Mouse (Mus musculus): ENCODE measurements around the gene Olfr822. TPM values are rescaled to one million over a fixed set of nuclear protein-coding genes. Genes with fewer than 3 reads are reported as not detected.
"Not testable (repeated sequence)": the region's sequence is repeated elsewhere in the genome, so short reads cannot be mapped to it uniquely, and the experiment has no call there.

Gene Olfr822
- not detected in 2 replicates for polyA plus RNA-seq (2014; fragmentation: Nextera tagmentation; extraction: Ambion mirVana)

GRCm38 (mm10) chr10:130070910-130071309 lies at the start of gene Olfr822:
Gene Olfr822, plus strand, starts transcription at chr10:130071210.
- ATAC-seq (replicated peaks; ENCODE audit: insufficient number of reproducible peaks, low FRiP score, low TSS enrichment), result no peak
- Histone ChIP-seq H3K27ac (ENCODE audit: low read depth, low read length) (no peak within 1 kb of the TSS), H3K27me3 (ENCODE audit: control insufficient read depth, insufficient read depth, low read length) (no peaks in the 10 kb centered on the region), H3K36me3 (ENCODE audit: control insufficient read depth, insufficient read depth, low read length) (no peaks in the 10 kb centered on the region), H3K9me3 (replicated peaks; ENCODE audit: control insufficient read depth, low read length) (no peaks in the 10 kb centered on the region), H3K4me2 (no peak within 1 kb of the TSS), H3K4me3 (ENCODE audit: low read depth, low read length) (no peak within 1 kb of the TSS), H3K4me1 (ENCODE audit: control insufficient read depth, insufficient read depth, low read length) (no peaks in the 10 kb centered on the region), H3K9ac (ENCODE audit: low read depth, low read length) (no peak within 1 kb of the TSS)

DNA sequence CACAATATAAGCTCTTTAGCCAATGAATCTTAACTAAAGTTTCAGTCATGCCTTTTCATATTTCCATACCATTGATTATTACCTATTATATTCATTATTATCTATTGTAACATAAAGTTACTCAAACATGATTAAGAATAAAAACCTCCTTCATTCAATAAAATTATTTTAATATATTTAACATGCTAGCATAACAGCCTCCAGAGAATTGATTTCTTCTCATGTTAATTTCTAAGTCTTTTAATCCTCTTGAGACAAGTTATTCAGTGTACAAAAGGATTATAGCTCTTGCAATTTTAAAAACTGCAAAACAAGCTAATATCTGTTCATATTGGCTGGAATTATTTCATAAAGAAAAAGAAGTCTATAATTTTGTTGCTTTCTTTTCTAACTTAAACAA lies 41.0 kb upstream of the Olfr822 start, which contains the start of gene Olfr821:
TSS of gene Olfr821 (plus strand) at position 301 of the 400 bp plus-strand sequence.
- no peak within 1 kb of the TSS for H3K9ac ChIP-seq (ENCODE audit: low read depth, low read length)
- no peaks in the 10 kb centered on the region for H3K4me1 ChIP-seq (ENCODE audit: control insufficient read depth, insufficient read depth, low read length)
- no peaks in the 10 kb centered on the region for H3K36me3 ChIP-seq (ENCODE audit: control insufficient read depth, insufficient read depth, low read length)
- H3K27ac ChIP-seq (ENCODE audit: low read depth, low read length), result no peak within 1 kb of the TSS
- H3K4me2 ChIP-seq, result no peak within 1 kb of the TSS
- no peaks in the 10 kb centered on the region for H3K9me3 ChIP-seq (replicated peaks; ENCODE audit: control insufficient read depth, low read length)
- no peaks in the 10 kb centered on the region for H3K27me3 ChIP-seq (ENCODE audit: control insufficient read depth, insufficient read depth, low read length)
- ATAC-seq (replicated peaks; ENCODE audit: insufficient number of reproducible peaks, low FRiP score, low TSS enrichment), result no peak
- H3K4me3 ChIP-seq (ENCODE audit: low read depth, low read length), result no peak within 1 kb of the TSS

GRCm38 (mm10) chr10:130037096-130037495 lies 33.9 kb upstream of the Olfr822 start:
- ATAC-seq (replicated peaks; ENCODE audit: insufficient number of reproducible peaks, low FRiP score, low TSS enrichment), result no peak
- WGBS (ENCODE audit: insufficient replicate concordance), result 70% methylated on average over 6 of the region's 6 CpGs
- H3K4me1 ChIP-seq (ENCODE audit: control insufficient read depth, insufficient read depth, low read length), result no peaks in the 10 kb centered on the region
- H3K27me3 ChIP-seq (ENCODE audit: control insufficient read depth, insufficient read depth, low read length), result no peaks in the 10 kb centered on the region
- H3K27ac ChIP-seq (ENCODE audit: low read depth, low read length), result no peak overlapping the region
- no peak overlapping the region for H3K9ac ChIP-seq (ENCODE audit: low read depth, low read length)
- no peak overlapping the region for H3K4me3 ChIP-seq (ENCODE audit: low read depth, low read length)
- no peaks in the 10 kb centered on the region for H3K36me3 ChIP-seq (ENCODE audit: control insufficient read depth, insufficient read depth, low read length)
- H3K4me2 ChIP-seq, result no peak overlapping the region
- no peaks in the 10 kb centered on the region for H3K9me3 ChIP-seq (replicated peaks; ENCODE audit: control insufficient read depth, low read length)

DNA sequence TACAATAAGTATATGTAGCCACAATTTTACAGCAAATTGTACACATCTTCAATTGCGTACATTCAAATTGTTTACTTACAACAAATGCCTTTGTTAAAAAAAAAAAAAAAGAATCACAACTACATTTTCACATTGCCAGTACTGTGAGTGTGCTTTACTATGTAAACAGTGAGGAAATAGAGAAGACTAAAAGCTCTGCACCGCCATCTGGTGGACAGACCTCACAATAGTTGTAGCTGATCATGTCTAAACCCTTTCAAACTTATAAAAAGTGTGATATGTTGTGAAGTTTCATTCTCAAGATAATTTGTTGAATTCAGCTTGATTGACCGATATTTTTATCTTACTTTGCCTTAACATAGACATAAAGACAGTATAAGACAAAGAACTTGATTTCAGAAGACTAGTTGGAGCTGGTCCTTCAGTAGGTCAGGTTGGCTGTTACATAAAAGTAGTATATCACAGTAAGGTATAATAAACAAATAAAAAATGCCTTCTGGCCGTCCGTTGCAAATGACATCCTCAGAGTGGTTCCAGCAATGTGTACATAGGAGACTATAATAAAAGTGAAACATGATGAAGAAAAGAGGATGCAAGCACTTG lies 21.9 kb downstream of the Olfr822 start:
- no peak for ATAC-seq (replicated peaks; ENCODE audit: insufficient number of reproducible peaks, low FRiP score, low TSS enrichment)

GRCm38 (mm10) chr10:130096104-130096503 lies 25.1 kb downstream of the Olfr822 start:
- no peak for ATAC-seq (replicated peaks; ENCODE audit: insufficient number of reproducible peaks, low FRiP score, low TSS enrichment)
- no peak overlapping the region for H3K9ac ChIP-seq (ENCODE audit: low read depth, low read length)
- H3K4me3 ChIP-seq (ENCODE audit: low read depth, low read length), result no peak overlapping the region
- no peak overlapping the region for H3K4me2 ChIP-seq
- H3K27me3 ChIP-seq (ENCODE audit: control insufficient read depth, insufficient read depth, low read length), result no peaks in the 10 kb centered on the region
- no peaks in the 10 kb centered on the region for H3K9me3 ChIP-seq (replicated peaks; ENCODE audit: control insufficient read depth, low read length)
- H3K4me1 ChIP-seq (ENCODE audit: control insufficient read depth, insufficient read depth, low read length), result no peaks in the 10 kb centered on the region
- no peaks in the 10 kb centered on the region for H3K36me3 ChIP-seq (ENCODE audit: control insufficient read depth, insufficient read depth, low read length)
- H3K27ac ChIP-seq (ENCODE audit: low read depth, low read length), result no peak overlapping the region

More for the DNA sequence above, 21.9 kb downstream of the Olfr822 start:
- 15% methylated on average over 5 of the region's 5 CpGs for WGBS (ENCODE audit: insufficient replicate concordance)
- H3K36me3 ChIP-seq (ENCODE audit: control insufficient read depth, insufficient read depth, low read length), result no peaks in the 10 kb centered on the region
- no peak overlapping the region for H3K4me3 ChIP-seq (ENCODE audit: low read depth, low read length)
- H3K4me1 ChIP-seq (ENCODE audit: control insufficient read depth, insufficient read depth, low read length), result no peaks in the 10 kb centered on the region
- H3K4me2 ChIP-seq, result no peak overlapping the region
- no peak overlapping the region for H3K9ac ChIP-seq (ENCODE audit: low read depth, low read length)
- H3K9me3 ChIP-seq (replicated peaks; ENCODE audit: control insufficient read depth, low read length), result no peaks in the 10 kb centered on the region
- no peak overlapping the region for H3K27ac ChIP-seq (ENCODE audit: low read depth, low read length)
- H3K27me3 ChIP-seq (ENCODE audit: control insufficient read depth, insufficient read depth, low read length), result no peaks in the 10 kb centered on the region

GRCm38 (mm10) chr10:130115283-130115682 lies 44.3 kb downstream of the Olfr822 start, which contains the start of gene Olfr823:
Gene Olfr823, minus strand, starts transcription at chr10:130115383.
- H3K27me3 ChIP-seq (ENCODE audit: control insufficient read depth, insufficient read depth, low read length); H3K4me1 ChIP-seq (ENCODE audit: control insufficient read depth, insufficient read depth, low read length); H3K4me3 ChIP-seq (ENCODE audit: low read depth, low read length); H3K9ac ChIP-seq (ENCODE audit: low read depth, low read length); ATAC-seq (replicated peaks; ENCODE audit: insufficient number of reproducible peaks, low FRiP score, low TSS enrichment); H3K36me3 ChIP-seq (ENCODE audit: control insufficient read depth, insufficient read depth, low read length); H3K9me3 ChIP-seq (replicated peaks; ENCODE audit: control insufficient read depth, low read length); H3K27ac ChIP-seq (ENCODE audit: low read depth, low read length); H3K4me2 ChIP-seq: not testable (repeated sequence)
- WGBS (ENCODE audit: insufficient replicate concordance), result 73% methylated on average over 1 of the region's 1 CpGs

- H3K4me2 ChIP-seq; H3K4me3 ChIP-seq (ENCODE audit: low read depth, low read length); ATAC-seq (replicated peaks; ENCODE audit: insufficient number of reproducible peaks, low FRiP score, low TSS enrichment); H3K27ac ChIP-seq (ENCODE audit: low read depth, low read length); H3K36me3 ChIP-seq (ENCODE audit: control insufficient read depth, insufficient read depth, low read length); H3K9me3 ChIP-seq (replicated peaks; ENCODE audit: control insufficient read depth, low read length); H3K4me1 ChIP-seq (ENCODE audit: control insufficient read depth, insufficient read depth, low read length); H3K27me3 ChIP-seq (ENCODE audit: control insufficient read depth, insufficient read depth, low read length); H3K9ac ChIP-seq (ENCODE audit: low read depth, low read length): not testable (repeated sequence)
- 60% methylated on average over 3 of the region's 3 CpGs for WGBS (ENCODE audit: insufficient replicate concordance)
These were observed 45.0 kb downstream of the Olfr822 start for GRCm38 (mm10) chr10:130116045-130116444.

Other genes with a start within 250 kb of the Olfr822 start
- gene Olfr812, start 225.1 kb upstream of the Olfr822 start, polyA plus RNA-seq (2014; fragmentation: Nextera tagmentation; extraction: Ambion mirVana), result not detected in 2 replicates
- gene Olfr813, start 215.8 kb upstream of the Olfr822 start, polyA plus RNA-seq (2014; fragmentation: Nextera tagmentation; extraction: Ambion mirVana), result not detected in 2 replicates
- not detected in 2 replicates for gene Olfr814, start 191.4 kb upstream of the Olfr822 start, polyA plus RNA-seq (2014; fragmentation: Nextera tagmentation; extraction: Ambion mirVana)
- gene Olfr815, start 165.3 kb upstream of the Olfr822 start, polyA plus RNA-seq (2014; fragmentation: Nextera tagmentation; extraction: Ambion mirVana), result not detected in 2 replicates
- not detected in 2 replicates for gene Olfr816, start 155.6 kb upstream of the Olfr822 start, polyA plus RNA-seq (2014; fragmentation: Nextera tagmentation; extraction: Ambion mirVana)
- gene Olfr818, start 122.1 kb upstream of the Olfr822 start, polyA plus RNA-seq (2014; fragmentation: Nextera tagmentation; extraction: Ambion mirVana), result not detected in 2 replicates
- not detected in 2 replicates for gene Olfr819, start 103.9 kb upstream of the Olfr822 start, polyA plus RNA-seq (2014; fragmentation: Nextera tagmentation; extraction: Ambion mirVana)
- not detected in 2 replicates for gene Olfr247, start 95.1 kb upstream of the Olfr822 start, polyA plus RNA-seq (2014; fragmentation: Nextera tagmentation; extraction: Ambion mirVana)
- gene Gm10310, start 86.1 kb upstream of the Olfr822 start, polyA plus RNA-seq (2014; fragmentation: Nextera tagmentation; extraction: Ambion mirVana), result not detected in 2 replicates
- not detected in 2 replicates for gene Olfr820, start 58.6 kb upstream of the Olfr822 start, polyA plus RNA-seq (2014; fragmentation: Nextera tagmentation; extraction: Ambion mirVana)
- gene Olfr821, start 40.9 kb upstream of the Olfr822 start, polyA plus RNA-seq (2014; fragmentation: Nextera tagmentation; extraction: Ambion mirVana), result not detected in 2 replicates
- not detected in 2 replicates for gene Olfr823, start 44.2 kb downstream of the Olfr822 start, polyA plus RNA-seq (2014; fragmentation: Nextera tagmentation; extraction: Ambion mirVana)
- not detected in 2 replicates for gene Olfr824, start 58.8 kb downstream of the Olfr822 start, polyA plus RNA-seq (2014; fragmentation: Nextera tagmentation; extraction: Ambion mirVana)
- gene Olfr825, start 95.6 kb downstream of the Olfr822 start, polyA plus RNA-seq (2014; fragmentation: Nextera tagmentation; extraction: Ambion mirVana), result not detected in 2 replicates
- gene Olfr826, start 113.0 kb downstream of the Olfr822 start, polyA plus RNA-seq (2014; fragmentation: Nextera tagmentation; extraction: Ambion mirVana), result not detected in 2 replicates
- not detected in 2 replicates for gene Olfr827, start 143.2 kb downstream of the Olfr822 start, polyA plus RNA-seq (2014; fragmentation: Nextera tagmentation; extraction: Ambion mirVana)
- not detected in 2 replicates for gene Neurod4, start 209.0 kb downstream of the Olfr822 start, polyA plus RNA-seq (2014; fragmentation: Nextera tagmentation; extraction: Ambion mirVana)

Measured in heart, embryonic 11.5 days (tissue).